Mouse (Mus musculus): Measurements from ENCODE around the gene Fat3.

DNA sequence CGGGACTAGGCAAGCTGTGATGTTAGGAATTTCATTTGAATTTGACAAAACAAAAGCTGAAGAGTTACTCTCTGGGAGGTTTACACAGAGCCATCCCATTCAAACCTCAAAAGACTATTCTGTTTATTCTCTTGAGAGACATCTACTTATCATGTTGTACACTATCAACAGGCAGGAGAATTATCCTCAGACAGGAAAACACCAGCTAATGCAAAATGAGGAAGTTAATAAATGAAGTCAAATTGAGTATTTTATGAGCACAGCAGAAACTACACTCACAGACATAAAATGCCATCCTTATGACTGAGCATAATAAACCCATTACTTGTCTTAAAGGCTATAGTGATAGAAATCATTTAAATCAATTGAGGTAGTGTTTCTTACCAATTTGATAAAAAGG is 182.1 kb downstream of the Fat3 start:
- TF ChIP-seq CTCF (IDR thresholded peaks at IDR 0.05; ENCODE audit: low read depth): no peak
- TF ChIP-seq EP300 (optimal IDR thresholded peaks at IDR 0.05): no peak
